Mouse (Mus musculus): ENCODE data around the gene Tmem258. TPM values are rescaled to one million over a fixed set of nuclear protein-coding genes. Genes with fewer than 3 reads are reported as not detected.
A peak's percentile ranks its signal among the peaks of the same experiment; 100 is the strongest.

Gene Tmem258
- total and polyA plus RNA-seq, 2 experiments = 41.1 to 133 TPM

DNA sequence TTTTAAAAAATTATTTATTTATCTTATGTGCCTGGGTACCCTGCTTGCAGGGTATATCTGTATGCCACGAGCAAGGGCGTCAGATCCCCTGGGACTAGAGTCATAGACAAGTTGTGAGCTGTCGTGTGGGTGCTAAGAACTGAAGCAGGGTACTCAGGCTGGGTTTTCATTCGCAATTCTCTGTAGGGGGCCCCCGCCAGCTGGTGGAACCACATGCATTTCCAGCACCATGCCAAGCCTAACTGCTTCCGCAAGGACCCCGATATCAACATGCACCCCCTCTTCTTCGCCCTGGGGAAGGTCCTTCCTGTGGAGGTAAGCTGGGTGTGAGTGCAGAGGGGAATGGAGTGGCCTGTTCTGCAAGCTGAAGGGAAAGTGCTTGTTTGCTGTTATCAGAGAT lies 17.2 kb upstream of the Tmem258 start:
- no peak for DNase-seq (ENCODE audit: extremely low read depth, low read depth, low spot score)
- Histone ChIP-seq H3K27me3 (ENCODE audit: control insufficient read depth, insufficient read depth, low read length) (no peaks in the 10 kb centered on the region), H3K4me3 (ENCODE audit: insufficient read depth, low read depth, low read length) (no peak overlapping the region), H3K36me3 (ENCODE audit: control insufficient read depth, insufficient read depth, low read length) (peaks cover 46% of the 10 kb centered on the region), H3K79me2 (ENCODE audit: control insufficient read depth, insufficient read depth, low read length) (peaks cover 6% of the 10 kb centered on the region; the same call in 1 of the 2 replicates), H3K27ac (replicated peaks; ENCODE audit: insufficient read depth, low read depth, low read length) (no peak overlapping the region; the same call in 1 of the 2 replicates), H3K4me1 (ENCODE audit: control insufficient read depth, insufficient read depth, low read length) (peaks cover 42% of the 10 kb centered on the region), H3K9ac (ENCODE audit: low read depth, low read length) (no peak overlapping the region)
- TF ChIP-seq POLR2A (IDR thresholded peaks at IDR 0.05; ENCODE audit: extremely low read depth, insufficient read depth, low read length) = no peak
- WGBS = 93% methylated on average over 8 of the region's 8 CpGs

DNA sequence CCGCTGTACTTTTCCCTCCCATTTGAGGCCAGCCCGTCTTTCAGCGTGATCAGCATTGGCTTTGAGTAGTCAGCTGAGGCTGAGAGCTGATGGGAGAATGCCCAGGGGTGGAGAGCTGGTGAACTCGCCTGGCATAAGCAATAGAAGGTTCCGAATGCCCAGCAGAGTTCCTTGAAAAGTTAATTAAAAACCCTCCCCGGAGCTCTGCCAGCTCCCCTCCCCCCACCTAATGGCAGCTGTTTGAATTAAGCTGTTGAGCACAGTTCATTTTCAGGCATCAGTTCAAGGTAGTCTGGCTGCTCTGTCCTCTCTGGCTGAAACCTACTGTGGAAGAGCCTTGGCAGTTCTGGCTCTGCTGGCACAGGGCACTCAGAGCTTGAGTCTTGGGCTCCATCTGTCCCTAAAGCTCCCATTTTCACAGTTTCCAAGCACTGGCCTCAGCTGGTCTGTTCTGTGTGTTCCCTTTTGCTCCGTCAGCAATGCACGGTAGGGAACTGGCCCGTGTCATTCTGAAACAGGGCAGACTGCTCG lies 15.5 kb upstream of the Tmem258 start:
- Histone ChIP-seq H3K4me3 (ENCODE audit: insufficient read depth, low read depth, low read length) (no peak overlapping the region), H3K4me1 (ENCODE audit: control insufficient read depth, insufficient read depth, low read length) (peaks cover 37% of the 10 kb centered on the region), H3K27me3 (ENCODE audit: control insufficient read depth, insufficient read depth, low read length) (no peaks in the 10 kb centered on the region), H3K79me2 (ENCODE audit: control insufficient read depth, insufficient read depth, low read length) (peaks cover 6% of the 10 kb centered on the region; the same call in 1 of the 2 replicates), H3K27ac (replicated peaks; ENCODE audit: insufficient read depth, low read depth, low read length) (peak overlapping the region; percentile 68), H3K9ac (ENCODE audit: low read depth, low read length) (peak overlapping the region; percentile 12), H3K36me3 (ENCODE audit: control insufficient read depth, insufficient read depth, low read length) (peaks cover 52% of the 10 kb centered on the region)
- 22% methylated on average over 10 of the region's 10 CpGs for WGBS
- peak; percentile 99 for DNase-seq (ENCODE audit: extremely low read depth, low read depth, low spot score)
- TF ChIP-seq CTCF (IDR thresholded peaks at IDR 0.05; ENCODE audit: low read depth, low read length) (no peak), POLR2A (IDR thresholded peaks at IDR 0.05; ENCODE audit: extremely low read depth, insufficient read depth, low read length) (no peak)

DNA sequence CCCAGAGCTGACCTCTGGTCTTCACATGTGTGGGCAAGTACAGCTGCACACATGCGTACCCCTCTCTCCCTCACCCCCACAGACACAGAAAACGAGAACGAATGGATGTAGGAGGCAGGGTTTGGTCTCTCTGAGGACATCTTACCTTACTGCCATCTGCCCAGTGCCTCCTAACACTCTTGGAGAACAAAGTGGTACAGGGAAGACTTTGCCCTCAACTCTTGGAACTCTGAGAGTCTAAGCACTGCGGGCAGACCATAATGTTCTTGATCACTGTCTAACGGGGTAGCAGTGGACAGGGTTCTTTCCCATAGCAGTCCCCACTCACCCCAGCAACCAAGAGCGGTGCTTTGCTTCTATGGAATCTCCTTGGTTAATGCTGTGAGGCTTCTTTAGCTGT lies 14.8 kb upstream of the Tmem258 start:
- no peaks in the 10 kb centered on the region for H3K27me3 ChIP-seq (ENCODE audit: control insufficient read depth, insufficient read depth, low read length)
- H3K36me3 ChIP-seq (ENCODE audit: control insufficient read depth, insufficient read depth, low read length) = peaks cover 53% of the 10 kb centered on the region

DNA sequence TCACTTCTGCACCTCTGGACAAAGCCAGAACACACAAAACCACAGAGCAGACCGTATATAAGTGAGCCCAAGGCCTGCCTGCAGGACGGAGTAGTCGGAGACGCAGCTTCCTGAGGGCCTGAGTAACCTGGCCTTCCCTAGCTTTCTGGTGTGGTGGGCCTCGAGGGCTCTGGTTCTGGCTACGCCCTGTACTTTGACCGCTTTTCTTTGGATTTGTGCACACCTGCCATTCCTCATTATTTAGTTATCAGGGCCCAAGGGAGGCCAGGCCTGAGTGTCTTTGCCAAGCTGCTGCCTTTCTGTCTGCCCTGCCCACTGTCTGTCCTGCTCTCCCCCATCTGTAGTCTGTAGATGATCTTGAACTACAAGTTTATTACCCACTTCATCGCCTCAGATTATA lies 13.9 kb upstream of the Tmem258 start:
- Histone ChIP-seq H3K4me3 (ENCODE audit: insufficient read depth, low read depth, low read length) (no peak overlapping the region), H3K36me3 (ENCODE audit: control insufficient read depth, insufficient read depth, low read length) (peaks cover 62% of the 10 kb centered on the region), H3K9ac (ENCODE audit: low read depth, low read length) (0 out of 2 replicates have a peak overlapping the region, but pooled peaks have one; percentile 0), H3K27me3 (ENCODE audit: control insufficient read depth, insufficient read depth, low read length) (no peaks in the 10 kb centered on the region), H3K4me1 (ENCODE audit: control insufficient read depth, insufficient read depth, low read length) (peaks cover 34% of the 10 kb centered on the region), H3K79me2 (ENCODE audit: control insufficient read depth, insufficient read depth, low read length) (peaks cover 3% of the 10 kb centered on the region; the same call in 1 of the 2 replicates), H3K27ac (replicated peaks; ENCODE audit: insufficient read depth, low read depth, low read length) (no peak overlapping the region)
- WGBS = 76% methylated on average over 8 of the region's 8 CpGs
- no peak for TF ChIP-seq CTCF (IDR thresholded peaks at IDR 0.05; ENCODE audit: low read depth, low read length)
- TF ChIP-seq POLR2A (IDR thresholded peaks at IDR 0.05; ENCODE audit: extremely low read depth, insufficient read depth, low read length) = no peak
- no peak for DNase-seq (ENCODE audit: extremely low read depth, low read depth, low spot score)

More for the DNA sequence above, 14.8 kb upstream of the Tmem258 start:
- no peak for DNase-seq (ENCODE audit: extremely low read depth, low read depth, low spot score)
- Histone ChIP-seq H3K4me3 (ENCODE audit: insufficient read depth, low read depth, low read length) (no peak overlapping the region), H3K4me1 (ENCODE audit: control insufficient read depth, insufficient read depth, low read length) (peaks cover 39% of the 10 kb centered on the region), H3K9ac (ENCODE audit: low read depth, low read length) (peak overlapping the region; percentile 12), H3K79me2 (ENCODE audit: control insufficient read depth, insufficient read depth, low read length) (peaks cover 6% of the 10 kb centered on the region; the same call in 1 of the 2 replicates), H3K27ac (replicated peaks; ENCODE audit: insufficient read depth, low read depth, low read length) (peak overlapping the region; percentile 62)
- 69% methylated on average over 6 of the region's 6 CpGs for WGBS
- TF ChIP-seq POLR2A (IDR thresholded peaks at IDR 0.05; ENCODE audit: extremely low read depth, insufficient read depth, low read length) = no peak
- no peak for TF ChIP-seq CTCF (IDR thresholded peaks at IDR 0.05; ENCODE audit: low read depth, low read length)

GRCm38 (mm10) chr19:10190796-10191195 lies 13.0 kb upstream of the Tmem258 start:
- no peaks in the 10 kb centered on the region for H3K27me3 ChIP-seq (ENCODE audit: control insufficient read depth, insufficient read depth, low read length)
- H3K4me1 ChIP-seq (ENCODE audit: control insufficient read depth, insufficient read depth, low read length) = peaks cover 26% of the 10 kb centered on the region
- 12% methylated on average over 2 of the region's 2 CpGs for WGBS
- H3K4me3 ChIP-seq (ENCODE audit: insufficient read depth, low read depth, low read length) = no peak overlapping the region
- peak; percentile 68 for DNase-seq (ENCODE audit: extremely low read depth, low read depth, low spot score)
- H3K9ac ChIP-seq (ENCODE audit: low read depth, low read length) = no peak overlapping the region
- no peaks in the 10 kb centered on the region; the same call in 1 of the 2 replicates for H3K79me2 ChIP-seq (ENCODE audit: control insufficient read depth, insufficient read depth, low read length)
- TF ChIP-seq POLR2A (IDR thresholded peaks at IDR 0.05; ENCODE audit: extremely low read depth, insufficient read depth, low read length) = no peak
- peak; percentile 69 for TF ChIP-seq CTCF (IDR thresholded peaks at IDR 0.05; ENCODE audit: low read depth, low read length)
- peaks cover 58% of the 10 kb centered on the region for H3K36me3 ChIP-seq (ENCODE audit: control insufficient read depth, insufficient read depth, low read length)
- H3K27ac ChIP-seq (replicated peaks; ENCODE audit: insufficient read depth, low read depth, low read length) = no peak overlapping the region

GRCm38 (mm10) chr19:10191326-10191725 lies 12.5 kb upstream of the Tmem258 start:
- H3K4me3 ChIP-seq (ENCODE audit: insufficient read depth, low read depth, low read length) = no peak overlapping the region
- 62% methylated on average over 7 of the region's 7 CpGs for WGBS
- H3K79me2 ChIP-seq (ENCODE audit: control insufficient read depth, insufficient read depth, low read length) = no peaks in the 10 kb centered on the region; the same call in 1 of the 2 replicates
- peaks cover 21% of the 10 kb centered on the region for H3K4me1 ChIP-seq (ENCODE audit: control insufficient read depth, insufficient read depth, low read length)
- peak; percentile 42 for DNase-seq (ENCODE audit: extremely low read depth, low read depth, low spot score)
- H3K36me3 ChIP-seq (ENCODE audit: control insufficient read depth, insufficient read depth, low read length) = peaks cover 57% of the 10 kb centered on the region
- H3K27me3 ChIP-seq (ENCODE audit: control insufficient read depth, insufficient read depth, low read length) = no peaks in the 10 kb centered on the region
- H3K27ac ChIP-seq (replicated peaks; ENCODE audit: insufficient read depth, low read depth, low read length) = no peak overlapping the region
- H3K9ac ChIP-seq (ENCODE audit: low read depth, low read length) = no peak overlapping the region
- TF ChIP-seq CTCF (IDR thresholded peaks at IDR 0.05; ENCODE audit: low read depth, low read length) = no peak
- TF ChIP-seq POLR2A (IDR thresholded peaks at IDR 0.05; ENCODE audit: extremely low read depth, insufficient read depth, low read length) = no peak

All from liver, adult 2 months (tissue).